Mouse (Mus musculus) small intestine, adult 2 months (tissue): ENCODE data around the gene Zswim8.

Source experiments
- CTCF ChIP-seq: fragments of 200-500 bp; IDR thresholded peaks from 2 replicates; pipeline ENCODE4 v1.5.1; 2012; ENCODE audit warnings: low read depth, mild to moderate bottlenecking, control low read depth, inconsistent platforms, low read length, moderate library complexity, mixed read lengths; ENCODE audit not compliant: insufficient replicate concordance, insufficient read length; ENCODE audit errors: extremely low read depth
- POLR2A ChIP-seq: fragments of 200-500 bp; IDR thresholded peaks from 2 replicates; pipeline ENCODE4 v1.6.1; 2012; ENCODE audit warnings: low read depth, mild to moderate bottlenecking, control low read depth, inconsistent platforms, low read length, moderate library complexity

DNA sequence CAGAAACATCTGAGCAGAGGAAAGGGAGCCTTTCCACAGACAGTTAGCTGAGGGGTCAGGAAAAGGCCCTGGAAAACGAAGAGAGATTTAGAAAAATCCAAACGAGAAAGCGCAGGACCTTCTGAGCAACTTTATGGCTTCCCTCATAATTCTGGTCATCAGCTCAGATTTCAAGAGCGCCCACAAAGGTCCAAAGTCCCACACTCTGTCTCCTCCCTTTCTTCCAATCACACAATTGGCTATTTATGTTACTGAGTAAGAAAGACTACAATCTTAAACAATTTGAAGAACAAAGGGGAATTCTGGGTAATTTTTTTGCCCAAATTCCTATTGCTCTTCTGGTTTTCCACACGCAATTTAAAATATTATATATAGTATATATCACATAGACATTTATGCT lies 43.2 kb downstream of the Zswim8 start:
- TF ChIP-seq CTCF (no peak), POLR2A (no peak)
